Mouse (Mus musculus) intestine, postnatal 0 days (tissue): Measurements from ENCODE around the gene Eomes. TPM values are rescaled to one million over a fixed set of nuclear protein-coding genes. Genes with fewer than 3 reads are reported as not detected.

Source experiments
- ATAC-seq: fragments of 200-750 bp; cut with Nextera tagmentation; 2 replicates; pipeline ENCODE4 v1.8.0; 2017; ENCODE audit warnings: mild to moderate bottlenecking, moderate TSS enrichment, moderate library complexity
- H3K27ac ChIP-seq: fragments of 300-500 bp; sonication (generic); 2 replicates; pipeline ENCODE4 v1.5.1; 2014; ENCODE audit warnings: mild to moderate bottlenecking, low read depth, low read length, moderate library complexity
- H3K27me3 ChIP-seq: fragments of 300-500 bp; sonication (generic); replicated peaks from 2 replicates; pipeline ENCODE4 v1.6.1; 2014; ENCODE audit warnings: low read length, mixed read lengths; ENCODE audit not compliant: control insufficient read depth, insufficient read depth
- H3K36me3 ChIP-seq: fragments of 300-500 bp; sonication (generic); 2 replicates; pipeline ENCODE4 v1.6.1; 2014; ENCODE audit warnings: mild to moderate bottlenecking, moderate library complexity; ENCODE audit not compliant: control insufficient read depth, insufficient read depth
- H3K4me1 ChIP-seq: fragments of 300-500 bp; sonication (generic); replicated peaks from 2 replicates; pipeline ENCODE4 v1.6.1; 2014; ENCODE audit warnings: antibody characterized with exemption, low read length, mixed read lengths; ENCODE audit not compliant: control insufficient read depth, insufficient read depth
- H3K4me2 ChIP-seq: fragments of 300-500 bp; sonication (generic); replicated peaks from 2 replicates; pipeline ENCODE4 v1.6.1; 2014; ENCODE audit warnings: low read depth, mild to moderate bottlenecking, moderate library complexity
- H3K4me3 ChIP-seq: fragments of 300-500 bp; sonication (generic); 2 replicates; pipeline ENCODE4 v1.5.1; 2014; ENCODE audit warnings: low read depth, low read length
- H3K9ac ChIP-seq: fragments of 300-500 bp; sonication (generic); 2 replicates; pipeline ENCODE4 v1.6.1; 2014; ENCODE audit warnings: mild to moderate bottlenecking, low read depth, low read length
- H3K9me3 ChIP-seq: fragments of 300-500 bp; sonication (generic); 2 replicates; pipeline ENCODE4 v1.6.1; 2016; ENCODE audit warnings: mixed run types; ENCODE audit not compliant: control insufficient read depth
- CTCF ChIP-seq: sonication (generic); IDR thresholded peaks from 2 replicates; pipeline ENCODE4 v1.5.1; 2016; ENCODE audit warnings: low read depth, mild to moderate bottlenecking, control low read depth, antibody characterized with exemption, moderate library complexity
- WGBS: fragments of 180-500 bp; shearing (Covaris S2); extraction: QIAGEN DNeasy Blood & Tissue Kit; methylation state at CpG from one replicate; pipeline ENCODE4 v1.1.7; 2014; 5-methylcytosine and 5-hydroxymethylcytosine counted together
- polyA plus RNA-seq: library from polyadenylated mRNA; unstranded; fragments of >200 nt; fragmentation: Nextera tagmentation; extraction: Ambion mirVana; gene quantifications from 2 replicates; pipeline ENCODE4 v1.2.1, GENCODE M21; 2015

The Eomes gene
- polyA plus RNA-seq, 1 experiment from 2014 or later, result not detected

- no peak for ATAC-seq
- Histone ChIP-seq H3K9me3 (no peaks in the 10 kb centered on the region), H3K9ac (no peak overlapping the region), H3K27me3 (no peaks in the 10 kb centered on the region), H3K4me3 (no peak overlapping the region), H3K4me1 (no peaks in the 10 kb centered on the region), H3K4me2 (no peak overlapping the region), H3K27ac (no peak overlapping the region), H3K36me3 (peaks cover 85% of the 10 kb centered on the region)
- 61% methylated on average over 6 of the region's 6 CpGs for WGBS
- TF ChIP-seq CTCF, result no peak
Observed at GRCm38 (mm10) chr9:118530679-118531078, 52.7 kb downstream of the Eomes start.

GRCm38 (mm10) chr9:118532516-118533205, 54.6 kb downstream of the Eomes start:
- WGBS, result 83% methylated on average over 7 of the region's 7 CpGs
- H3K9me3 ChIP-seq, result no peaks in the 10 kb centered on the region
- peaks cover 87% of the 10 kb centered on the region for H3K36me3 ChIP-seq
- no peak overlapping the region for H3K9ac ChIP-seq
- no peaks in the 10 kb centered on the region for H3K27me3 ChIP-seq
- H3K4me2 ChIP-seq, result no peak overlapping the region
- no peak for TF ChIP-seq CTCF
- no peak overlapping the region for H3K27ac ChIP-seq
- ATAC-seq, result no peak
- H3K4me3 ChIP-seq, result no peak overlapping the region
- no peaks in the 10 kb centered on the region for H3K4me1 ChIP-seq

Other genes starting within 250 kb of the Eomes start
- gene Golga4, start 28.1 kb downstream of the Eomes start, polyA plus RNA-seq, result 52.5 and 57.4 TPM in 2 replicates
- 5.9 and 6.2 TPM in 2 replicates for gene Itga9, start 128.5 kb downstream of the Eomes start, polyA plus RNA-seq